Mouse (Mus musculus): ENCODE results near the gene Cenps.

DNA sequence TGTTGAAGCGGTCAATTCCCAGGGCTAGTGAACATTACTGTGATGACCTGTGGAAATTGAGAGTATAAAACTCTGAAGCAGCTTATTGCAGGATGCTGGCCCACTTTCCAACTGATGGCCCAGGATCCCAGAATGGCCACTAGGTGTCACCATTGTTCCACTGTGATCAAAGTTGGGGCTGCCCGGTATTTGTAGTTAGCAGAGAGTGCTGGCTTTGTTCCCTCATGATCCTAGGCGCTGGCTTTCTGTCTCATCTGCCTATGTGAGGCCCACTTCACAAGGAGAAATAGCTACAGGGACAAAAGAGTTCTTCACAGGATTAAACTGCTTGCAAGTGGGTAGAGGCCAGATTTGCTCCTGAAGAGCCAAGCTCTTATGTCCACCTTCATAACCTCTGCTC, 7.0 kb upstream of the Cenps start:
- peak; percentile 98 for TF ChIP-seq CTCF (IDR thresholded peaks at IDR 0.05)
- no peak for TF ChIP-seq EP300 (IDR thresholded peaks at IDR 0.05)

All from lung, postnatal 0 days (tissue).